Mouse (Mus musculus) embryonic fibroblast, embryonic 13.5 days (primary cell): ENCODE measurements around the gene Adamtsl1.

Experiments used
- CTCF ChIP-seq: IDR thresholded peaks from 2 replicates; pipeline ENCODE4 v1.5.1; 2011; ENCODE audit warnings: mild to moderate bottlenecking, control low read depth, low read length, moderate library complexity, borderline replicate concordance; ENCODE audit not compliant: insufficient read depth
- POLR2A ChIP-seq: IDR thresholded peaks from 2 replicates; pipeline ENCODE4 v1.6.1; 2011; ENCODE audit warnings: low read depth, mild to moderate bottlenecking, control low read depth, low read length, moderate library complexity

GRCm38 (mm10) chr4:85539677-85540076, 25.7 kb downstream of the Adamtsl1 start:
- TF ChIP-seq CTCF (no peak), POLR2A (no peak)
